Mouse (Mus musculus): Measurements from ENCODE around the gene Ccdc80. TPM values are rescaled to one million over a fixed set of nuclear protein-coding genes. Genes with fewer than 3 reads are reported as not detected.

Gene Ccdc80
- total RNA-seq (2017) = 0.39 TPM in 1 of 2 replicates, not detected in the other

DNA sequence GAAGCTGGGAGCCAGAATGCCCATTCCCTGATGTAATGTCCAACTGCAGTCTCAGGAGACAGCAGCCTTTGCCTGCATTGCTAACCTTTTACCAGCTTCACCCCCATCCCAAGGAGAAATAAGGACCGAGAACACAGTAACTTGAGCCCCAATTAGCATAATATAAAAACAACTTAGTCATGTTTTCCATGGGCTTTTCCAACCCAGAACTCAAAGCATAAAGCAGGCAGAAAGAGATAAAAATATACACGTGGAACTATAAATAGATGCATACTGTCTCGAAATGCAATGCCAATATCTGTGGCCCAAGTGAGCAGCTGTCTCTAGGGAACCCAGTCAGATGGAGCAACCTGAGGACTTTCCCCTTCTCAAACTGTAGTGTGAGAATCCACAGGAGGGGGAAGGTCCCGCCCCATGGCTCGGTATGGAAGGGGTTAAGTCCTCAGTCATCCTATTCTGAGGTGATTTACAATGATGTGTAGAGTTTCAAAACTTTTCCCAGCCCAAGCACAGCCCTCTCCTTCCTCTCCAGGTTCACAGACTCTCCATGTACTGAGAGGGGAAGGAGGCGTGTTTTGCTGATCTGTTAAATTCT is at the start of gene Ccdc80:
Gene Ccdc80, plus strand, starts transcription at position 266 of the 595 bp plus-strand sequence.
- no peak for ATAC-seq (replicated peaks; ENCODE audit: low read depth, poor library complexity, severe bottlenecking)

DNA sequence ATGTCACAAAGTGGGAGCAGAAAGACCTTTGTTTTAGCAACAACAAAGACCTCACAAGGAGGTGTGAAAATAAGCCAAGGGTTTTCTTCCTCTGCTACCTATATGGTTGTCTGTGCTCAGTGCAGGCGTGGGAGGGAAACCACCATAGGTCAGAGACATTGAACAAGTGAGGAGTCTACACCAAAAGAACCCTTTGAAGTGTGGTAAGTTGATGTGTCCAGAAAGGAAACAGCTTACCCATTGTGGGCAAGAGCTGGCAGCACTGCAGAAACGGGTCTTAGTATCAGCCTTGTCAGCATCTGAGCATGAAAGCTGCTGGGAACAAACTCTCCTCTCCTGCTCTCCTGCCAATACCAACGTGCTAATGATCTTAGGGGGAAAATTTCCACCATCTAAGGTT is 48.4 kb upstream of the Ccdc80 start:
- ATAC-seq (replicated peaks; ENCODE audit: low read depth, poor library complexity, severe bottlenecking) = peak; percentile 96

DNA sequence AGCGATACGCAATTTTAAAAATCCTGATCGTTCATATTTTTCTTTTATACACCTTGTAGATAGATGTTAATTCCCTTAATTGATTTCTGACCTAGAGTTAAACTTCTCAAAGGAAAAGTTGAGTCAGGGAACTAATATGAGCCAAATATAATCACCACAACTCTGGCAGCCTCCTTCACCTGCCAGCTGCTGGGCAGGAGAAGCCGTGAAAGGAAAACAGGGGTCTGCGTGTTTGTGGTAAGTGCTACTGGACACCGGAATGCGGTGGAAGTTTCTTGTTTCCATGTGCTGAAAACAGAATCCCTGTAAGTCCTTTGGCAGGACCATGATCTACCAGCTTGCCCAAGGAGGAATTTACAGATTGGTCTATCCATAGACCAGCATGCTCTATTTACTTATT is 36.0 kb upstream of the Ccdc80 start:
- no peak for ATAC-seq (replicated peaks; ENCODE audit: low read depth, poor library complexity, severe bottlenecking)

DNA sequence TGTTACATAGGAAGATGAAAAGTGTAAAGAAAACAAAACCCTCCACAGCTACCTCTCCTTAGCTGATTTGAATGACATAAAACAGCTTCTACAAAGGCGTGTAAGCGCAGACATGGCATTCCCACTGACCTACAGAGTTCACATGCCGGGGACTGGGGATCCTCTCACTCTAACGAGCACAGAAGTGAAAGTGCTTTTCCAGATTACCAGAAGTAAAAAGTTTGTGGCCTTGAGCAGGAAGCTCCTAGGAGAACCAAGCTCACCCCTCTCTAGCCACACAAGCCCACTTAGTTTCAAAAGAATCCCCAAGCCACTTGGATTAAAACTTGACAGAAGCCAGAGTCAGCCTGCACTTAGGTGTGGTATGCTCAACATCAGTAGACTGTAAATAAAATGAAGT is 35.3 kb upstream of the Ccdc80 start:
- peak; percentile 11; the same call in 1 of the 2 replicates for ATAC-seq (replicated peaks; ENCODE audit: low read depth, poor library complexity, severe bottlenecking)

DNA sequence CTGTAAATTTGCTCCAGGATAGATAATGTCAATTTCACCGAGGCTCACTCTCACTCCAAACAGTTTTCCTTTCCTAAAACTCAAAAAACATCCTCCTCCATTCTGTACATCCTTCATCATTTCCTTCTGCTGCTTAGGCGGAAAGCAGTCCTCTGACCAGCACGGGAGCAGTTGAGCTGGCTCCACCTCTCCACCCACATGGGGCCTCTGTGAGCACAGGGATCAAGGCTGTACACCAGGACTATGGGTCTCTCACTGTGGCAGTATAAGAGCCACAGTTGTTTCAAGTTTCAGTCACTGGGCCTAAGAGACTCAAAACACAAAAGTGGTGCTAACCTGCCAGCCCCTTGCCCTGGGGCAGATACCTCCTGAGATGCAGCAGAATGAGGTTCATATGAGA is 32.1 kb upstream of the Ccdc80 start:
- ATAC-seq (replicated peaks; ENCODE audit: low read depth, poor library complexity, severe bottlenecking) = no peak

DNA sequence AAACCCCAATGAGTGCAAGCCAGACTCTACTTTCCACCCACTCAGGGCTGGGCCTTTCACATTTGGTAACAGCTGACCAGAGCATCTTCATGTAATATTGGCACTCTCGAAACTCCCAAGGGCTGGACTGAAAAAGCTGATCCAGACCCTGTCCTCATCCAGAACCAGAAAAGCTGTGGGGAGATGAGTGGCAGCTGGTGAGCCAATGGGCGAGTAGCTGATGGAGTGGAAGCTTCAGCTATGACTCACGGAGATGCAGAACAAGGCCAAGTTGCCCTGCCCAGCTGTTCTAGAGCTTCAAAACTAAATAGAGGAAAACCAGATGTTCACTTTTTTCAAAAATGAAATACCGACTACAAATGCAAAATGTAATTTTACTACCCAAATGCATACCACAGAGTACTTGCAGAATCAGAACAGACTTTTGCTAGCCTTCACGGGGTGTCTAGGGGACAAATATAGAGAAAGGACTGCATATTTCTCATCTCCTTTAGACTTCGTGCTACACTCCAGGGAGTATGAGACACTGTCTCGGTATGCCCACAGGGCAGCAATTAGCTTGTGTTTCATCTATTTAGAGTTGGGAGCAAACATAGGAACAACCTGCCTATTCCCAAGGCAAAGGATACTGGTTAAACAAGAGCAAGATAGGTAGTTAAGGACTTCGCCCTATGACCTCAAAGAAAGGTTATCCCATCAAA is 22.7 kb upstream of the Ccdc80 start:
- ATAC-seq (replicated peaks; ENCODE audit: low read depth, poor library complexity, severe bottlenecking) = no peak

DNA sequence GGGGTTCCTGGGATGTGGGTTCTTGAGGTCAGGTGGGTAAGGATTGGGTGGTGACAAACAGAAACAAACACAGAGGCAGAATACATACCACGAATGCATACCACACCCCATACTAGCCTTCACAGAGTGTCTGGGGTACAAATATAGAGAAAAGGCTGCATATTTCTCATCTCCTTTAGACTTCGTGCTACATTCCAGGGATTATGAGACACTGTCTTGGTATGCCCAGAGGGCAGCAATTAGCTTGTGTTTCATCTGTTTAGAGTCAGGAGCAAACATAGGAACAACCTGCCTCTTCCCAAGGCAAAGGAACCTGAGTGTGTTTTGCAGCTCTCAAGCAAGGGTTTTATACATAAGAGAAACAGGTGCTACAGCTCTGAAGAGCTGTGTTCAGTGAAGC is 21.8 kb upstream of the Ccdc80 start:
- no peak for ATAC-seq (replicated peaks; ENCODE audit: low read depth, poor library complexity, severe bottlenecking)

DNA sequence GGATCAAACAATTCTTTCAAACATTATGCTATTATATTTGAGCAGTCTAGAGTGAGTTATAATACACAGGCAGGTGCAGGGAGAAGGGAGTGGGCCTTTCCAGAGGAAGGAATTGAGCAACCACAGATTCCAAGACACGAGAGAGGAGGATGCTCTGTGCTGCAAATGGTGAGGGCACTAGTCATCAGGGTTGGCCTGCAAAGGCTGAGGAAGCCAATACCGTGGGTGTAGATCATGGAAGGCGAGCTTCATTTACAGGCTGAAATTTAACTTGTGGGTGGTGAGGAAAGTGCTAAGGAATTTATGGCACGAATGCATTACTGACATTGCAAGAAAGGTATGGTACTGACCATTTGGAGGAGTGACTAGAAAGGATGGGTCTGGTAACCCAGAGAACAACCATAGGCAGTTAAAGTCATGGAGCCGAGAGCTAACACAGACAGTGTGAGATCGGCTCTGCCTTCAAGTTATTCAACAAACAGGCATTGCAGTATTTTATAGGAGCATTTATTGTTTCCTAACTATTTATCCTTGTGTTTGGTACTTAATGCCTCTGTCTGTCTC is 15.6 kb upstream of the Ccdc80 start:
- no peak for ATAC-seq (replicated peaks; ENCODE audit: low read depth, poor library complexity, severe bottlenecking)

DNA sequence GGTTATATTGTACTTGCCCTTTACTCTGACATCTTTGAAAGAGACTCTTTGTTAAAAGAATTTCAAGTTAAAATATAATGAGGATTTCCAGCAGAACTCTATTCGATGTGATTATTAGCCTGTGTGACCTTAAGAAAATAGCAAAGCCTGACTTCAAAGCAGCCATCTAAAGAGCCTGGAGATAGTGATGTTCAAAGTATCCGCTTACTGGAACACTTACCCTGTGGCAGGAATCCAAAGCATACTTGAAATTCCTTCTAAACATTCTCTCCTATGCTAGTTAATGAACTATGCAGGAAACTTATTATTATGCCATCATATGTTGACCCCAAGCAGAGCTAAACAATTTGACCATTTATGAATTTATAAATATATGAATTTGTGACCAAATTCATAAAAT is 13.9 kb upstream of the Ccdc80 start:
- no peak for ATAC-seq (replicated peaks; ENCODE audit: low read depth, poor library complexity, severe bottlenecking)

DNA sequence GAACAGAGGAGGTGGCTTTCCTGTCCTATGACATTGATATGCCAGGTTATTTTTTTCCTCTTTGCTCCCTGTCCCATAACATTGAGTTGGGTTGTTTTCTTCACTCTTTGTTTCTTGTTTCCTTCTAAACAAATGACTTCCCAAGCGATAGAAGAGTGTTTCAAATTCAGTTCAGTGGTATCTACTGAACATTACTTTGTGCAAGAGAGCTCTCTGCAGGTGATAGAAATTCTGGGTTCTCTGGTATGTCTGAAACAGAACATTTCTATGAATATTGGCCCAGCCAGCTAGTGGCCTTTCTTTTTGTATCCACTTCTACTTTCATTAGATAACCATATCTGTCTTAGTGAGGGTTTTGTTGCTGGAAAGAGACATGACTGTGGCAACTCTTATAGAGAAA is 4.4 kb upstream of the Ccdc80 start:
- no peak for ATAC-seq (replicated peaks; ENCODE audit: low read depth, poor library complexity, severe bottlenecking)

DNA sequence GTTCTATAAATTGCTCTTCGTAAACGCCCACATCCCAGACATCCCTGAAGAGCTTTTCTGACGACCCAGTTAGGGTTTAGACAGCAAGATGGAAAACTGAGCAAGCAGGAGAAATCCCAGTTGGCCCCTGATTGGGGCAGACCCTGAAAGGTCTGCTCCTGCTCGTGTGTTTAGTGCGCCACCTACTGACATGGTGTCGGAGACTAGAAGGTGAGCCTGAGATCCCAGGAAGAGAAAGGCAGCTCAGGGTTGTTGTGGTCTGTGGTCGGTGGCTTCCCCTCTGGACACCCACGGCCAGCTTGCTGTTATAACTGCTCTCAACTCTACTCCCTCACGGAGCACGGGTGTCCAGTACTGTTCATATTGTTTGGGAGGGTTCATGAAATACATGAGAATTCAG is 3.2 kb upstream of the Ccdc80 start:
- ATAC-seq (replicated peaks; ENCODE audit: low read depth, poor library complexity, severe bottlenecking) = peak; percentile 99

DNA sequence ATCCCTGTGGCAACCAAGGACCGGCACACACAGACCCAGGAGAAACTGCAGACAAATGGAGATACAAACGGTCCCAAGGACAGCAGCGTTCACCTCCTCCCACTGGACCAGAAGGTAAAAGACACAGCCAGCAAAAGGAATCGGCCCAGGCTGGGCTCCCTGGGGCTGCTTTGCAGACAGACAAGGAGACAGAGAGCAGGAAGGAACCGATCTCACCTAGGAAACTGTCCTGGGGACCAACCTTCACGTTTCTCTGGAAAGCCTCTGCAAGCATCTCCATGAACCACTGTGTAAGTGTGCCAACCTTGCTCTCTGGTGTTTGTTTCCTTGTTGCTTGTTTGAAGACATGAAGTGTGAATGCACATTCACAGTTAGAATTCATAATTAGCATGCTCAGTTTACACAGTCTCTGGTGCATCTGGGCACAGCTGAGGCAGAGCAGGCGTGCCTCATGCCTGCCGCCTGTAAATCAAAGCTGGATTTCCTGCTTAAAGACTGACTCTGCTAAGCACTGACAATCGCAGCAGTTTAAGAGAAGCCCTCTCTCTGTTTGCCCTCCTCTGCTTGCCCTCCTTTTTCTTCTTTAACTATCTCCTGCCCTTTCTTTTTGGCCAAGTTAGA is 1.0 kb downstream of the Ccdc80 start:
- no peak for ATAC-seq (replicated peaks; ENCODE audit: low read depth, poor library complexity, severe bottlenecking)

DNA sequence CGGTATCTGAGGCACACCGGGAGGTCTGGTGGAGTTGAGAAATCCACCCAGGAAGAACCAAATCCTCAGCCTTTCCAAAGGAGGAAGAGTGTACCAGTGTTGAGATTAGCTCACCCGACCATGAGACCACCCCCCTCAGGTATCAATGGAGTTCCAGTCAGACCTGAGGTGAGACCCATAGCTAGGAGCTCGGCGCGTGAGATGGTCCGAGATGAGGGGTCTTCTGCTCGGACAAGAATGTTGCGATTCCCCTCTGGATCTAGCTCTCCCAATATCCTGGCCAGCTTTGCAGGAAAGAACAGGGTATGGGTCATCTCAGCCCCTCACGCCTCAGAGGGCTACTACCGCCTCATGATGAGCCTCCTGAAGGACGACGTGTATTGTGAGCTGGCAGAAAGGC is 1.8 kb downstream of the Ccdc80 start:
- no peak for ATAC-seq (replicated peaks; ENCODE audit: low read depth, poor library complexity, severe bottlenecking)

DNA sequence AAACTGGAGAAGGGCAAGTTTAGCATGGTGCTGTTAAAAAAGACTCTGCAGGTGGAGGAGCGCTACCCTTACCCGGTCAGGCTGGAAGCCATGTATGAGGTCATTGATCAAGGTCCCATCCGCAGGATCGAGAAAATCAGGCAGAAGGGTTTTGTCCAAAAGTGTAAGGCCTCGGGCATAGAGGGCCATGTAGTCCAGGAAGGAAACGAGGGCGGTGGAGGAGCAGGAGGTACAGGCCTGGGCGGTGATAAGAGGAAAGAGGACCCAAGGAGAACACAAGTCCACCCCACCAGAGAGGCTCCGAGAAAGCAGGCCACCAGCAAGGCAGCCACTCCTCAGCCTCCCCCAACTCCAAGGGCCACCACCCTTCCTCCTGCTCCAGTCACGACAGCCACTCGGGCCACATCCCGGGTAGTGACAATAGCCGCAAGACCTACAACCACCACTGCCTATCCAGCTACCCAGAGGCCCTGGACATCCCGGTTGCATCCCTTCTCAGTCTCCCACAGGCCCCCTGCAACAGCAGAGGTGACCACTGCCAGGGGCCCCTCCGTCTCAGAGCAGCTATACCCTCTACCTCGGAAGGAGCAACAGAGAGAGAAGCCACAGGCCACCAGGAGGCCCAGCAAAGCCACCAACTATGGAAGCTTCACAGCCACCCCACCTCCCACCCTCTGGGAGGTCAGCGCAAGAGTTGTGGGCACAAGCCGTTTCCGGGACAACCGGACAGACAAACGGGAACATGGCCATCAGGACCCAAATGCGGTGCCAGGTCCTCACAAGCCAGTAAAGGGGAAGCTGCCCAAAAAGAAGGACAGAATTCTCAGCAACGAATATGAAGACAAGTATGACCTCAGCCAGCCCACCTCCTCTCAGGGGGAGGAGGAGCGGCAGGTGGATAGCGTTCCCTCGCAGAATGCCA is 2.6 kb downstream of the Ccdc80 start:
- ATAC-seq (replicated peaks; ENCODE audit: low read depth, poor library complexity, severe bottlenecking) = no peak

DNA sequence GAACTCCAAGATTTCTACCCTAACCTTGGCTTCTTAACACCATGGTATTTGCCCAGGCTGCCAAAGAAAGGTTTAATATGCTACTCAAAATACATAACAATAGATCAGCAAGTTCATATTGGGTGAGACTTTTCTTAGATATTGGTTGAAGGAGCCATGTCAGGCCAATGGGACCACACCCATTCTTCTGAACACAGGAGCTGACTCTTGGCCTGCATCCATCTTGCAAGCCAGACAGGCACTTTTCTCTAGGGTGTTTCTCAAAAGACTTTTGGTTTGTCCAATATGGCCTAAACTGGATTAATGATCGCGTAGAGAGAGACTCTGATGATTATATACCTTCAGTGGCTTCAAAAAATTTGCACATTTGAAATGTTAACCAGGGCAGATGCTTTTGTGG is 4.3 kb downstream of the Ccdc80 start:
- ATAC-seq (replicated peaks; ENCODE audit: low read depth, poor library complexity, severe bottlenecking) = no peak

DNA sequence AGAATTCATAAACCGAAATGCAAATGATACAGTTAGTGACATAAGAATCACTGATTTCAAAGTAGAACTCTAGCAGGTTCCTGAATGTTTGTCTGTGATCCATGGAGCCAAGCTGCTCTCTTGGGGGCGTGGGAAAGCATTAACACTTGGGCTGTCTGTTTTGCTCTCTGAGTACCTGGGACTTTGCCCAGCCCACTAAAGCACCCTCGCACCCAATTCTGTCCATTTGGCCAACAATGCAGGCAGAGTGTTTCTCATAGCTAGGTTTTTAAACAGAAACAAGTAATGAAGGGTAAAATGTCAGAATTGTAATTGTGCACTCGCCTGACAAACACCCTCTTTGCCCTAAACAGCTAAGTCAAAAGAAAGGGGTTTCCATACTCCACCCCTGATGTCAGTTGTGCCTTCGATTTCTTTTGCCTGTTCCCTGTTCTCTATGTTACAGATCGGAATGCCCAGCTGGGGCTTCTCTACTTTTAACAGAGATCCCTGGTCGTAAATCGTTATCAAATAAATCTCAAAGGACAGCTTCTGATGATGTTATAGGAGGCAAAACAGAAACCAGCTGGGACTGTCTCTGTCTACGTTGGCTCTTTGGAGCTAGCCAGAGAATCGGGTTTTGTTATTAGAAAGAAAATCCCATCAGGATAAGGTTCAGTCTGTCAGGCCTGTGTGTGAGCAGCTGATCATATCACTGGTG is 5.1 kb downstream of the Ccdc80 start:
- ATAC-seq (replicated peaks; ENCODE audit: low read depth, poor library complexity, severe bottlenecking) = no peak

DNA sequence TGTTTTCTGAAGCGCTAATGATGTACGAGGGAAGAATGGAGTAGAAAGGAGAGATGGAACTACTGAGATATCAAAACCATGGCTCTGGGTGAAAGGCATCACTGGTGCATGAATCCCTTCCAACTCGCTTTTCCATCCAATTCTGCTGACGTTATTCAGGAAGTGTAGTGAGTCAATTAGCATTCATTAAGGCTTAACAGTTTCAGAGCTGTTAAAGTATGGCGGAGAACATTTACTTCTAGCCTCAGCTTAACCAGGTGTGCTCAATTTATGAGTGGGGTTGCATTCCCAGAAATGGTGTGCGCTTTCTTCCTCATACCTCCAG is 5.6 kb downstream of the Ccdc80 start:
- no peak for ATAC-seq (replicated peaks; ENCODE audit: low read depth, poor library complexity, severe bottlenecking)

DNA sequence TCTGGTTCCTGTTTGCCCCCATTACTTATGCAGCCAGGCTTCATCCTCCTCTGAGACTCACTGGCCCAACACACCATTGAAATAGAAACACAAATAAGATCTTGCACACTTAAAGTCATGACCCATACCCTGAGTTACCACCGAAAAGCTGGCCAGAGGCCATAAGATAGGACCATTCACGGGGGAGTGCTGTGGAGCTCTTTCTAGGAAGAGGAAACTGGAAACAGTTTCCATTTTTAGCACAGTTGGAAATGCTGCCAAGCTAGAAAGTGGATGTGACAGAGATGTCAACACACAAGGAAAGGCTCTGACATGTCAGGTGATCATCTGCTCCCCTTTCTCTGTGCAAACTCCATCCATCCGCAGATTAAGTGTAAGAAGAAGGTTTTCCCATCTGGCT is 7.7 kb downstream of the Ccdc80 start:
- ATAC-seq (replicated peaks; ENCODE audit: low read depth, poor library complexity, severe bottlenecking) = no peak

DNA sequence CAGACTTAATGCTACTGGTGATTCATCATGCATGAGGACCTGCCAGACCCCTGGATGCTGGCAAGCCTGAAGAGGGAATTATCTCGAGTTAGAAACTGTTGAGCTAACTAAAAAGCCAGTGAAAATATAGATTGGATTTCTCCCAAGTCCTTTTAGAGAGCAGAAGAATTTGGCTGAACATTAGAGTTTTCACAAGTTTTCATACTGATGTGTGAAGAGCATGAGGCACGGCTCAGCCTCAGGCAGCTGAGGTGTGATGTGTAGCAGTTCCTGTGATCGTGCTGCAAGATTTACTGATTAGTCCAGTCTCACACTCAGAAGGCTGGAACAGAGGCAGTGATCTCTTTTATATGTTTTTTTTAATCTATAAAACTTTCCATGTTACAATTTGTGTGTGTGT is 11.8 kb downstream of the Ccdc80 start:
- ATAC-seq (replicated peaks; ENCODE audit: low read depth, poor library complexity, severe bottlenecking) = no peak

Data from common myeloid progenitor, adult 5-6 weeks (primary cell).